Mouse (Mus musculus) lung, postnatal 0 days (tissue): ENCODE results near the gene Tmtc3.

Source experiments
- CTCF ChIP-seq: IDR thresholded peaks from 2 replicates; pipeline ENCODE4 v1.5.1; 2016; ENCODE audit warnings: antibody characterized with exemption, mild to moderate bottlenecking
- EP300 ChIP-seq: IDR thresholded peaks from 2 replicates; pipeline ENCODE4 v1.6.1; 2016; ENCODE audit warnings: antibody characterized with exemption, mild to moderate bottlenecking, control low read depth

DNA sequence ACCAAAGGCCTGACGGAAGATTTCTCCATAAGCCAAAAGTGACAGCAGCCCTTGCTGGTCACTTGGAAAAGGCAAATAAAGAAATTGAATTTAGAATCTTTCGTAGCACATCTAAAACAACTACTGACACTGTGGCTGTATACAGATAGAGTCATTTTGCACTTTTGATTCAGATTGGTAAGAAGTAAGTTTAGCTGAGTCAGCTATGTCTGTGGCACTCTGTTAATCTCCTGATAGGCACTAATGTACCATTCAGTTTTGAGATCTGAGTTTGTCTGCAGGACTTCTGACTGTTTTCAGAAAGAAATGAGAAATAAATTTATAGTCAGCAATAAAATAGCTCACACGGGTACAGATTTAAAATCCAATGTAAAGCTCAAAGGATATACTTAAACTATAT is 7.6 kb downstream of the Tmtc3 start:
- TF ChIP-seq CTCF (no peak), EP300 (no peak)
